Mouse (Mus musculus) ES-Bruce4 (cell line): ENCODE measurements around the gene Surf6. TPM values are rescaled to one million over a fixed set of nuclear protein-coding genes. Genes with fewer than 3 reads are reported as not detected.

Experiments
- H3K27ac ChIP-seq: 2 replicates; pipeline ENCODE4 v1.5.1; 2012; ENCODE audit warnings: low read length, inconsistent platforms; ENCODE audit not compliant: insufficient read depth
- H3K27me3 ChIP-seq: 2 replicates; pipeline ENCODE4 v1.6.1; 2012; ENCODE audit warnings: mild to moderate bottlenecking, low read length, inconsistent platforms; ENCODE audit not compliant: control insufficient read depth, poor library complexity, insufficient read depth, severe bottlenecking
- H3K36me3 ChIP-seq: 2 replicates; pipeline ENCODE4 v1.6.1; 2012; ENCODE audit warnings: inconsistent platforms, mild to moderate bottlenecking, low read length, moderate library complexity; ENCODE audit not compliant: control insufficient read depth, poor library complexity, insufficient read depth, severe bottlenecking
- H3K4me1 ChIP-seq: one replicate; pipeline ENCODE4 v1.8.1; 2011; ENCODE audit warnings: low read length; ENCODE audit not compliant: control insufficient read depth, insufficient read depth
- H3K4me3 ChIP-seq: 2 replicates; pipeline ENCODE4 v1.5.1; 2011; ENCODE audit warnings: low read depth, mild to moderate bottlenecking, low read length
- H3K9ac ChIP-seq: 2 replicates; pipeline ENCODE4 v1.6.1; 2012; ENCODE audit warnings: low read depth, mild to moderate bottlenecking, inconsistent platforms; ENCODE audit not compliant: poor library complexity, severe bottlenecking
- H3K9me3 ChIP-seq: replicated peaks from 2 replicates; pipeline ENCODE4 v1.6.1; 2012; ENCODE audit warnings: mild to moderate bottlenecking, low read length, inconsistent platforms; ENCODE audit not compliant: control insufficient read depth, poor library complexity, insufficient read depth, severe bottlenecking
- CTCF ChIP-seq: IDR thresholded peaks from one replicate; pipeline ENCODE4 v1.8.1; 2011; ENCODE audit warnings: low read depth, low read length
- EP300 ChIP-seq: IDR thresholded peaks from 2 replicates; pipeline ENCODE4 v1.6.1; 2011; ENCODE audit warnings: low read depth, low read length; ENCODE audit not compliant: insufficient read depth
- POLR2A ChIP-seq: IDR thresholded peaks from one replicate; pipeline ENCODE4 v1.8.1; 2011; ENCODE audit warnings: low read length; ENCODE audit not compliant: insufficient read depth
- polyA plus RNA-seq: library from polyadenylated mRNA; stranded (reverse); fragments of >200 nt; gene quantifications from 2 replicates; pipeline ENCODE4 v1.2.4, GENCODE M21; 2011; ENCODE audit warnings: low read depth; ENCODE audit not compliant: missing spikeins, insufficient read depth, insufficient read length

Gene Surf6
- polyA plus RNA-seq, 1 experiment = 48.5 TPM

DNA sequence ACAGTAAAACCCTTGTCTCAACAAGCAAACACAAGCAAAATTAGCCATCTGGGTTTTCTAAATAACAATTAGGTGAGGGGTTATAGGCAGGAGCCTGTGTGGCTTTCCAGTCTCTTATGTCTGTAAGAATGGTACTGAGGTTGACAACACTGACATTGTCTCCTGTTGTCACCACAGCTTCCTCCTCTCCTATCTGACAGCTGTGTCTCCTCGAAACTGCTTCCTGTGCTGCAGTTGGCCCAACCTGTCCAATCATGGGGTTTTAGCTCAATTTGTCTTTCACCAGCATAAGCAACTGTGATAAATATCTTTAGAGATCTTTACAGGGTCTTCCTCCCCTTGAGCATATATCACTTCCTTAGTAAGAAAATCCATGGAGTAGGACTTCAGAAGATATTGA lies 33.7 kb upstream of the Surf6 start:
- Histone ChIP-seq H3K4me3 (no peak overlapping the region), H3K9me3 (no peaks in the 10 kb centered on the region), H3K4me1 (no peaks in the 10 kb centered on the region), H3K27me3 (no peaks in the 10 kb centered on the region), H3K27ac (no peak overlapping the region), H3K36me3 (no peaks in the 10 kb centered on the region), H3K9ac (no peak overlapping the region)
- TF ChIP-seq EP300 = no peak
- TF ChIP-seq POLR2A = no peak
- TF ChIP-seq CTCF = no peak

DNA sequence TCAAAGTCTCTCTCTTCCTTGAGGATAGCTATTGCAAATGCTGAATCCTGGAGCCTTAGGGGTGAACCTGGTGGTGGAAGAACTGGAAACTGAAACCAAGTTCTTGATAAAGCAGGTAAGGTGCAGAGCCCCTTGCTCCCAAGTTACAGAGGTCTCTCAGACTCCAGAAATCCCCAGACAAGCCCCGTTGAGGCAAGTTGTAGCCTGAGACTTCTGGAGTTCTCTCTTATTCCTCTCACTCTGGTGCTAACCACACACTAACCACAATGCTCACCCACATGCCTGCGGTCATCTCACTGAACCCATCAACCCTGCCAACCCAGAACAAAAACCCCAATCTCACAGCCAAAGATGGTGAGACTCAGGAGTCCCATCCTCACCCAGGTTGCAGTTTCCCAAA lies 32.6 kb upstream of the Surf6 start:
- no peak overlapping the region for H3K4me3 ChIP-seq
- H3K4me1 ChIP-seq = no peaks in the 10 kb centered on the region
- no peak overlapping the region for H3K27ac ChIP-seq
- no peaks in the 10 kb centered on the region for H3K36me3 ChIP-seq
- H3K9ac ChIP-seq = no peak overlapping the region
- H3K27me3 ChIP-seq = no peaks in the 10 kb centered on the region
- TF ChIP-seq POLR2A (no peak), EP300 (no peak), CTCF (no peak)
- no peaks in the 10 kb centered on the region for H3K9me3 ChIP-seq

DNA sequence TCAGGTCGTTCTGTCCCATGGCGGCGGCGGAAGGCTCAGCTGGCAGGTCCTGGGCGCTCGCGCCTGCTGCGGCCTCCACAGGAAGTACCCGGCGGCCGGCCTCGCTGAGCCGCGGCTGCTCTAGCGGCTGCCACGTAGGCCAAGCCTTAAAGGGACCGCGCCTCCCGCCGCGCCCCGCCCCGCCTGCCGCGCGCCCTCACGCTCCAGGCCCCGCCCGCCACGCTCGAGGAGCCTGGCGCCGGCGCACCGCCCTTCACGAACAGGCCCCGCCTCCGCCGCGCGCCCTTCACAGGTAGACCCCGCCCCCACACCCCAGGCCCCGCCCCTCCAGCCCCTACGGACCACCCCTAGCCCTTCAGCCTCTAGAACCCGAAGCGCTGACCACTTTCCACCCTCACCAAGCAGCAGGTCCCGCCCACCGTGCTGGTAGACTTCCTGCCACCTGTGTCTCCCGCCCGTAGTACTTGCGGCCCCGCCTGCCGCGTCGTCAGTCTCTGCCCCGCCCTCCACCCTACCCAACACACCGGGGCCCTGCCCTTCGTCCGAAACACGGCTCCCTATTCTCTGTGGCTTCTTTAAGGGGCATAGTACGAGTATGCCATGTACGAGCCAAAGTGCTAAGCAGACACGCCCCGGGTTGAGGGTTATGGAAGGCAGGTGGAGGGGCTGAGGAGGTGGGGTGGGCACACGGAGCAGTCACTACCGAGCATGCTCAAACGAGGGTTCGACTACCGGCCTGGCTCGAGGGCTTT lies 30.8 kb upstream of the Surf6 start, which contains the start of the genes Surf4 and Stkld1:
TSS of gene Surf4 (minus strand) at position 625 of the 752 bp plus-strand sequence.
TSS of gene Stkld1 (plus strand) at position 744 of the 752 bp plus-strand sequence.
- TF ChIP-seq EP300 = no peak
- TF ChIP-seq POLR2A = peak; percentile 67
- no peaks in the 10 kb centered on the region for H3K27me3 ChIP-seq
- no peaks in the 10 kb centered on the region for H3K36me3 ChIP-seq
- no peaks in the 10 kb centered on the region for H3K9me3 ChIP-seq
- no peaks in the 10 kb centered on the region for H3K4me1 ChIP-seq
- H3K27ac ChIP-seq = 0 out of 2 replicates have a peak within 1 kb of the TSS, but pooled peaks have one; percentile 8
- peak within 1 kb of the TSS; percentile 90 for H3K9ac ChIP-seq
- peak within 1 kb of the TSS; percentile 88 for H3K4me3 ChIP-seq

DNA sequence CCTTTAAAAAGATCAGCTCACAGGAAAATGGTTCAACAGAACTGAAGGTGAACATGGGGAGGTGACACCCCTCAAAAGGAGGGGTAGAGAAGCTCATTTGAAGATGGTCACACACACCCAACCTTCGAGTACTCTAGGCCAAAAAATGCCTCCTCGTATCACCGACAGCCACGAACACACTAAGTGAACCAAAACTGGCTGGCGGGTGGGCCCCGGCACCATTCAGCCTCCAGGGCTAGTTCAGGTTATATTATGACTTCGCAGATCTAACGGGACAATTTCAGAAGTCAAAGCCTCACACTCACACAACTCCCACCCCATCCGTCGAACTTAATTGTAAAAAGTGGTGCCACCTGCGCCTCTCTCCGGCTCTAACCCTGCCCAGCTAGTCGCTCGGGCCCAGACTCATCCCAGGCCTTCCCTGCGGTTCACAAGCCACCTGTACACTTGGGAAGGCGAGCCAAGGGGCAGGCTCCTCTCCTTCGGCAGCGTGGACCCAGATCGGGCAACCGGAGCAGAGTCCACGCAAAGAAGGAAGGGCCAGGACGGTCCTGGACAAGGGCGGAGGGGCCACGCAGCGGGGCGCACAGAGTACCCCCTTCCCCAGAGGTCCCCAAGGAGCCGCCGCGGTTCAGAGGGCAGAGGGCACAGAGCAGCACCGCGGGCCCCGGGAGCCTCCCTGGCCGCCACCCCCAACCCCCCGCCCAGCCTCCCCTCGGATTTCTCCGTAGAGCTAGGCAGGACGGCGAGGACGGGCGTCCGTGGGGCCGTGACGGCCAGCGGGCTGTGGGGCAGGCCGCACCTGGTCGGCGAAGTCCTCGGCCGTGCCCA lies 30.0 kb upstream of the Surf6 start:
- TF ChIP-seq EP300 (no peak), CTCF (no peak), POLR2A (no peak)
- Histone ChIP-seq H3K4me3 (peak overlapping the region; percentile 88), H3K9ac (peak overlapping the region; percentile 90), H3K27me3 (no peaks in the 10 kb centered on the region), H3K9me3 (no peaks in the 10 kb centered on the region), H3K27ac (no peak overlapping the region), H3K36me3 (no peaks in the 10 kb centered on the region; the same call in 1 of the 2 replicates), H3K4me1 (no peaks in the 10 kb centered on the region)

DNA sequence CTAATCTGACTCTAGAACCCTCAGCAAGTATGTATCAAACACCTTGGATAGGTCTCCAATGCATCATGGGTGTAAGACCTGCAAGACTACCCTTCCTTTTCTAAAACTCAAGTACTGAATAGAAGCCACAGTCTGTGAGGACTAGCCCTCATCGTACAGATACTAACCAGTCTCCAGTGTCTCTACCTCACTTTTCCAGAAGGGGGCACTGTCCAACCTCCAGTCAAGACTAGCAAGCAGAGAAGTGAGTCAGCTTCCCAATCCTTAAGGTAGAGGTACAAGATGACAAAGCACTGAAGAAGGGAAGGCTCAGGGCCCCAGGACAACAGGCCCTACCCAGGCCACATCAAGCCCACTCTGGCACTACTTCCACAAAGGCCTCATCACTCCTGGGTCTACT lies 27.7 kb upstream of the Surf6 start:
- Histone ChIP-seq H3K27ac (no peak overlapping the region), H3K27me3 (no peaks in the 10 kb centered on the region), H3K4me3 (no peak overlapping the region), H3K9ac (no peak overlapping the region), H3K9me3 (no peaks in the 10 kb centered on the region), H3K4me1 (no peaks in the 10 kb centered on the region), H3K36me3 (peaks cover 7% of the 10 kb centered on the region; the same call in 1 of the 2 replicates)
- TF ChIP-seq POLR2A (no peak), CTCF (peak; percentile 13)
